Mouse (Mus musculus): ENCODE data around the gene Cdh7.
"Not testable (repeated sequence)": the region's sequence is repeated elsewhere in the genome, so short reads cannot be mapped to it uniquely, and the experiment has no call there.

Cdh7 gene

DNA sequence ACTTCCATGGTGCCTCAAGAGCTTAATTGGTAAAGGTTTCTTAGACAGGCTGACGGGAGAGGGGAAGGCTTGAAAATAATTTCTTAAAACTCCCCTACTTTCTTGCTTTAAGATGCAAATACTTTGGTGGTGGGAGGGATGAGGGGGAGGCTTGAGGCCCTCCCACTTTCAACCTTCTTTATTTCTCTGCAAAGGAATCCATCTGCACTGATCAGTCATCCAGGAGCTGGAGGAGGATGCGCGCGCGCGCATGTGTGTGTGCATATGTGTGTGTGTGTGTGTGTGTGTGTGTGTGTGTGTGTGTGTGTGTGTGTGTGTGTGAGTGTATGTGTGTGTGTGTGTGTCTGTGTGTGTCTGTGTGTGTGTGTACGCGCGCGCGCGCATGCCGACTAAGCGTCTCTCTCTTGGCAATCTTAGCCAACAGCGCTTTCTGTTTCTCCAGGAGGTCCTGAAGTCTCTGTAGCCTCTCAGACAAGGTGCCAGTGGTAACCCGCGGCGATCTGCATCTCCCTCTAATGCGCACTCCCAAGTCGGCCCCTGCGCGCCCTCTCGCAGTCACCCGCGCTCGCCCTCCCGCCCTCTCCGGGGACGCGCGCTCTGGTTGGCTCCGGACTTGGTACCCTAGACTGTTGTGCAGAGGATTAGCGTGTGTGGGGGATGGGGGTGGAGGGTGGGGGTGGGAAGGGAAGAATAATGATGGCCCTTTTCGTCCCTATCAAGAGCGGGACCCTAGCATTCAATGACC, at the start of gene Cdh7:
TSS of gene Cdh7 (plus strand) at position 368 of the 745 bp plus-strand sequence.
- DNase-seq (ENCODE audit: low read depth, low spot score), result no peak

DNA sequence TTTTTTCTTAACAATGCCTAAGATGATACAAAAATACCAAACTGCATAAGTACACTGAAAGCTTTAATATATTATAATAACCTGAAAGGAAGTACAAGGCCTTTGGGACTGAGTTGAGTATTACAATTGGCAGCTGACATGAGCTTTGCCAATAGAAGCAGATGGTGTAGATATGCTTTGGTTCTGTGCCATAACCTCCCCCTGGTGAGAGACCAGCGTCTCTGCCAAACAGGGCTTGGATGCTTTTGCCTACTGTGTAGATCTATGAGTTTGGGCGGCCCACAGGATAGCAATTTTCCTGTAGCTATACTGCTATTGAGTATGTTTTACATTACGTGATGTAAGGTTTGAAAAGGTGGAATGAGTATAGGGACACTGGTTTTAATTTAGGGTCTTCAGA, 49.6 kb upstream of the Cdh7 start:
- no peak for DNase-seq (ENCODE audit: low read depth, low spot score)

DNA sequence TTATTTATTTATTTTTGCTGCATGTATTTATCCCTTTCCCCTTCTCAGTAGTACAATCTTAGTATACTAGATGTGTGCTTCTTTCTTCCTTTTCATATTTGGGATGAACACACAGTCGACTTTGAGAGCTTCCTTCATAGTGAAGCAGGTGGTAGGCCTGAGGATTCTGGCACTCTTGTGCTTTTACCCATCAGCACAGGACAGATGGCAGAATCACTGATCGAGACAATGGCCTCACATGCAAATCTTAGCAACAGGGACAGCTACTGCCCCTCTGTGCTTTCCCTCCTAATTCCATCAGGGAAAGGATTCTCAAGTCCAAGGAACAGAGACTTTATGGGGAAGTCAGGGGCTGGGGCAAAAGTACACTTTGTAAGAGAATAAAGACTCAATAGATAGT, 33.7 kb upstream of the Cdh7 start:
- DNase-seq (ENCODE audit: low read depth, low spot score), result no peak

GRCm38 (mm10) chr1:109971721-109972425, 10.4 kb upstream of the Cdh7 start:
- DNase-seq (ENCODE audit: low read depth, low spot score), result no peak

GRCm38 (mm10) chr1:109972426-109973015, 9.7 kb upstream of the Cdh7 start:
- DNase-seq (ENCODE audit: low read depth, low spot score), result no peak

- DNase-seq (ENCODE audit: low read depth, low spot score), result no peak
These were observed 742 bp downstream of the Cdh7 start for GRCm38 (mm10) chr1:109982809-109983536.

- no peak for DNase-seq (ENCODE audit: low read depth, low spot score)
These were observed 1.3 kb downstream of the Cdh7 start for GRCm38 (mm10) chr1:109983537-109983912.

GRCm38 (mm10) chr1:109984776-109985175, 2.5 kb downstream of the Cdh7 start:
- DNase-seq (ENCODE audit: low read depth, low spot score), result no peak

DNA sequence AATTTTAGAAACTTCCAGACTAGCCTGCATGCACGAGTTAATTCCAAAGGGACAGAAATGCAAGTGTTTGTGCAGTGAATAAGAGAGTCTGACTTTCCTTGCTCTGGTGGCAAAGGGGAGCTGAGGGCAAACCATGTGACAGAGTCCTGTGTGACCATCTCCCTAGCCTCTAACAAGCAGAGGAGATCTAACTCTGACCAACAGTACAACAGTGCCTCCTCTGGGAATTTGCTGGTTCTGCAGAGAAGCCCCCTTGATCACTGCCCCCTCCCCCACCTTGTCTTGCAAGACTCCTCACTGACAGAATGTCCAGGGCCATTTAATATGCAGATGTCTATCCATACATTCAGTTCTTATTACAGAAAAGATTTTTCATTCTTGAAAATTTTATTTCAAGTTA, 3.2 kb downstream of the Cdh7 start:
- no peak for DNase-seq (ENCODE audit: low read depth, low spot score)

- no peak for DNase-seq (ENCODE audit: low read depth, low spot score)
These were observed 7.3 kb downstream of the Cdh7 start for GRCm38 (mm10) chr1:109989541-109989940.

GRCm38 (mm10) chr1:109993906-109994305, 11.7 kb downstream of the Cdh7 start:
- DNase-seq (ENCODE audit: low read depth, low spot score), result no peak

DNA sequence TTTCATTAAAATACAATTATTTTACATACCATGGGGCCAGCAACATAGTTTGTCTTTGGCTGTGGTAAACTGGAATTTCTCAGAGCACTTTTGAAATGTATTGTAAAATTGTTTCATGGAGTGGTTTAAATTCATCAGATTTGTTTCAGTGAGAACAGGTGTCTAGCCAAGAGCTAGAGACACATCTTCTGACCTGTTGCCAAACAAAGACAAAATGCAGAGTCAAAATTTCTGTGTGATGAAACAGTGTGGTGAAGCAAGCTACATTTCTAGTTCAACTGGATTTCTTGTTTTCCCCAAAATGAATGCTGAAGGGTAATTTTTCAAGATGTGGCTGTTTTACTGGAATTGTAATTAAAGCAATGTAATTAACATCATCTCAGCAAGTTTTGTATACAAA, 22.2 kb downstream of the Cdh7 start:
- DNase-seq (ENCODE audit: low read depth, low spot score), result no peak

DNA sequence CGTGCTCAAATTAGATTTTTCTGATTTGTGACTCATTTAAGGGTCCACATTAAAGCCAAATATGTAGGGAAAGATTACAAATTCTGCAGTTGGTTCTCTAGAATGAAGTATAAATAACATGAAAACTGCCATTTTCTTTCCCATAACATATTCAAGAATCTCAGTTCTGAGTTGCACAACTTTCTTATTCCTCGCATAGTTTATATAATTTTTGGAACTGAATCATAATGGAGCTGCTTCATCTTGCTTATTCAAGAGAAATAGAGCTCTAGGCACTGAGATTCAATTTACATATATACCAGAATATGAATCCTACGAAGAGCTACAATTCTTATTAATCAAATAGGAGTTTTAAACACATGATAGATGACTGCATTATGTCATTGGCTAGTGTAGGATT, 22.8 kb downstream of the Cdh7 start:
- no peak for DNase-seq (ENCODE audit: low read depth, low spot score)

- DNase-seq (ENCODE audit: low read depth, low spot score), result no peak
These were observed 29.9 kb downstream of the Cdh7 start for GRCm38 (mm10) chr1:110012153-110012552.

DNA sequence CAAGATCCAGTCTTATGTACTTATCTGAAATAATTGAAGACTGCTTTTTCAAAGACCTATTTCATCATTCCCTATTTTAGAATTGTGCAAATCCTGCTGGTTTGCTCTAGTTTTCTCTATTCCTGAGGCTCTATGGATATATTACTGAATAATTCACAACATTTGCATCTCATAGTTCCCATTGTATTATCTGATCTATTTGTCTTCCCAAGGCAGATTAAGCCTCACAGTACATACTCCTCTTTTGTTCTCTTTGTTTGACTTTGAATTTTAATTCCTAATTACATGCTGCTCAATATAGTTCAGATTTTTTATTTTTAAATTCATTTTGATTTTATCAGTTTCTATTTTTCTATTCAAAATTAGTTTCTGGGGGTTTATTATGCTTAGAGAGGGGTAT, 74.1 kb downstream of the Cdh7 start:
- DNase-seq (ENCODE audit: low read depth, low spot score), result no peak

GRCm38 (mm10) chr1:110067405-110067804, 85.2 kb downstream of the Cdh7 start:
- DNase-seq (ENCODE audit: low read depth, low spot score), result no peak

- no peak for DNase-seq (ENCODE audit: low read depth, low spot score)
These were observed 96.2 kb downstream of the Cdh7 start for GRCm38 (mm10) chr1:110078471-110078870.

DNA sequence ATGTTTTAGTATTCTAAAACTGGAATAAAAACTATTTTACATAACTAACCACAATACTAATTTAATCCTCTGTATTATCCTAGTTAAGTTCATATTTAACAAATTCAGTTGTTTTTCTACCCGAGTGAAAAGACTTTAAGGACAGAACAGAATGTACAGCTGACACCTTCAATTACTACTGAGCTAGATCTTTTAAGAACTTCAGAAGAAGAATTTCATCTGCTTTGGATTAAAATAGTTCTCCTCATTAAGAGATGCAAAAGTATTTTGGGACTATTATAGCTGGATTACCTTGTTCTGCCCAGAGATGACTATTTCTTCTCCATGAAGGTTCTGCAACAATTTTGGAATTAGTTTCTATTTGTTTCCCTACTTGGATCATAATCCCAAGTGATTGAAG, 135.8 kb downstream of the Cdh7 start:
- no peak for DNase-seq (ENCODE audit: low read depth, low spot score)

DNA sequence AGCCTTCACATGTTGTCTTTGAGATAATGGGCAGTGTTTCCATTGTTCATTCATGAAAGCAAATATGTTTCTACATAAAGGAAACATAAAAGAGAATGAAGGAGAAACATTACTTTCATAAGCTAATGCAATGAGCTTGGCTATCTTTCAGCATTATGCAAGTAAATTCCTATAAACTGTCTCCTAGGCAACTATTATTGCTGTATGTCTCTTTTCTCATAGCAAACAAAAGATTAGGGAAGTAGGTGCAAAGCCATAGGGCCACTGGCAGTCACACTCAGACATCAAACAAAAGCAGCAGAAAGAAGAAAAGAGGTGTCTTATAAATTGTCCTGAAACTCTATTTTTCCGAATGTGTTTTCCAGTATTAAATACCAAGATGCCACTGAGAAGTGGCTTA, 136.6 kb downstream of the Cdh7 start:
- DNase-seq (ENCODE audit: low read depth, low spot score), result no peak

DNA sequence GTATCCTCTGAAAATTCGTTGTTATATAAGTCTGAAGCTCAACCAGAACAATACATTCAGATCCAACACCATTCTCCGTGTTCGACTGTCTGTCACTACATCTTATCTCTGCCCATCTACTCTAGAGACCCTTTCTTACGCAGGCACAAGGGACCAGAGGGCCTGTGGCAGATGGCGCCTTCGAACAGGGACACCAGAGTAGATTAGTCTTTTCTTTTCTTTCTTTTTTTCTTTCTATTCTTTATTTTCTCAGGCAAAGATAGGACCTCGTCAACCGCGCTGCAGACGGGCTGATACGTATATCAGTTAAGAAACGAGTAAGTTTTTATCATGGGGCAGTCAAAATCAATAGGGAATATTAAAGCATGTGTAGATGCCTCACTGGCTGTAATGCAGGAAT, 189.2 kb downstream of the Cdh7 start:
- DNase-seq (ENCODE audit: low read depth, low spot score), result not testable (repeated sequence)

Data from skeletal muscle tissue, adult 2 months (tissue).